Mouse (Mus musculus) layer of hippocampus, postnatal 10 days (tissue): ENCODE results near the gene Ppef2. TPM values are rescaled to one million over a fixed set of nuclear protein-coding genes. Genes with fewer than 3 reads are reported as not detected.

Source experiments
- DNase-seq, 2 experiments: peaks; one replicate each; pipeline ENCODE4 v3.0.0; 2021; ENCODE audit warnings: low spot score in 2 of 2
- total RNA-seq, 2 experiments: library from RNA; stranded (reverse); gene quantifications; 2 replicates each; pipeline ENCODE4 v1.2.3; 2021

The Ppef2 gene
- total RNA-seq, 2 experiments from 2014 or later, result 0.40 TPM; not detected in 1

- no peak for DNase-seq
Measured at GRCm38 (mm10) chr5:92196895-92197811, 58.9 kb downstream of the Ppef2 start.

- DNase-seq, result peak; percentile 21 to 48
Measured at GRCm38 (mm10) chr5:92195716-92196115, 60.4 kb downstream of the Ppef2 start.

GRCm38 (mm10) chr5:92188881-92189483 is 67.1 kb downstream of the Ppef2 start:
- no peak for DNase-seq

GRCm38 (mm10) chr5:92183071-92183830 is 72.8 kb downstream of the Ppef2 start:
- DNase-seq, result no peak

Other genes with a start within 250 kb of the Ppef2 start
- gene Cdkl2, start 212.4 kb downstream of the Ppef2 start, total RNA-seq, result 10 to 100 TPM; 84.3 to 87.2 TPM
- gene G3bp2, start 172.6 kb downstream of the Ppef2 start, total RNA-seq, result 100 to 1,000 TPM; 178 to 181 TPM
- gene Uso1, start 118.3 kb downstream of the Ppef2 start, total RNA-seq, result 10 to 100 TPM; 67.4 to 68.2 TPM
- not detected for gene U90926, start 40.9 kb downstream of the Ppef2 start, total RNA-seq
- gene Naaa, start 21.9 kb upstream of the Ppef2 start, total RNA-seq, result 10 to 100 TPM; 28.8 to 32.0 TPM
- 10 to 100 TPM; 23.7 to 25.9 TPM for gene Sdad1, start 54.2 kb upstream of the Ppef2 start, total RNA-seq
- not detected for gene Cxcl9, start 71.8 kb upstream of the Ppef2 start, total RNA-seq
- gene Art3, start 75.5 kb upstream of the Ppef2 start, total RNA-seq, result 1 to 10 TPM; 6.7 to 9.5 TPM
- not detected for gene Cxcl10, start 92.6 kb upstream of the Ppef2 start, total RNA-seq
- gene Nup54, start 178.9 kb upstream of the Ppef2 start, total RNA-seq, result 10 to 100 TPM; 33.9 to 41.7 TPM